Mouse (Mus musculus) T-helper 1 cell (primary cell): ENCODE measurements around the gene Eid2.

Source experiments
- in situ Hi-C: fragments of 300-600 bp; cut with MboI, MseI; formaldehyde crosslinking; loops from one replicate; pipeline ENCODE4 v1.15.1; 2025; ENCODE audit warnings: high pct_unique_total_duplicates

Eid2 gene

GRCm38 (mm10) chr7:28290638-28291590 is 23.2 kb downstream of the Eid2 start, which contains the start of gene Selenov:
Gene Selenov, minus strand, starts transcription at chr7:28291186.
- in situ Hi-C loops: no loop called here

GRCm38 (mm10) chr7:28294481-28294880 is 26.8 kb downstream of the Eid2 start:
- in situ Hi-C loops: no loop called here

- in situ Hi-C loops: no loop called here
Measured at GRCm38 (mm10) chr7:28298837-28299625, 31.4 kb downstream of the Eid2 start.

GRCm38 (mm10) chr7:28301616-28302433 is 34.1 kb downstream of the Eid2 start, which contains the start of gene Dll3:
Gene Dll3, minus strand, starts transcription at chr7:28302238.
- in situ Hi-C loops: no loop called here

- in situ Hi-C loops: no loop called here
Measured at GRCm38 (mm10) chr7:28305641-28306040, 38.0 kb downstream of the Eid2 start.

- in situ Hi-C loops: no loop called here
Measured at GRCm38 (mm10) chr7:28306216-28306615, 38.5 kb downstream of the Eid2 start.

GRCm38 (mm10) chr7:28309737-28310136 is 42.1 kb downstream of the Eid2 start:
- in situ Hi-C loops: no loop called here

- in situ Hi-C loops: no loop called here
Measured at GRCm38 (mm10) chr7:28311151-28311925, 43.7 kb downstream of the Eid2 start.

- in situ Hi-C loops: no loop called here
Measured at GRCm38 (mm10) chr7:28311926-28312543, 44.4 kb downstream of the Eid2 start, which contains the start of gene Timm50. Gene Timm50, minus strand, starts transcription at chr7:28312072.

- in situ Hi-C loops: no loop called here
Measured at GRCm38 (mm10) chr7:28318036-28318435, 50.4 kb downstream of the Eid2 start.

- in situ Hi-C loops: no loop called here
Measured at GRCm38 (mm10) chr7:28318714-28319113, 51.0 kb downstream of the Eid2 start.
